Mouse (Mus musculus) neural tube, embryonic 15.5 days (tissue): Measurements from ENCODE around the gene Bex2. TPM values are rescaled to one million over a fixed set of nuclear protein-coding genes. Genes with fewer than 3 reads are reported as not detected.
"Not testable (repeated sequence)": the region's sequence is repeated elsewhere in the genome, so short reads cannot be mapped to it uniquely, and the experiment has no call there.

ENCODE experiments used
- ATAC-seq: fragments of 200-750 bp; cut with Nextera tagmentation; 2 replicates; pipeline ENCODE4 v1.8.0; 2017; ENCODE audit warnings: mild to moderate bottlenecking, moderate TSS enrichment, moderate library complexity; ENCODE audit not compliant: low FRiP score
- H3K27ac ChIP-seq: fragments of 300-500 bp; sonication (generic); replicated peaks from 2 replicates; pipeline ENCODE4 v1.5.1; 2015; ENCODE audit warnings: mild to moderate bottlenecking, inconsistent platforms
- H3K27me3 ChIP-seq: fragments of 300-500 bp; sonication (generic); replicated peaks from 2 replicates; pipeline ENCODE4 v1.6.1; 2015; ENCODE audit warnings: inconsistent platforms
- H3K36me3 ChIP-seq: fragments of 300-500 bp; sonication (generic); 2 replicates; pipeline ENCODE4 v1.6.1; 2015; ENCODE audit warnings: inconsistent platforms
- H3K4me1 ChIP-seq: fragments of 300-500 bp; sonication (generic); 2 replicates; pipeline ENCODE4 v1.6.1; 2015; ENCODE audit warnings: inconsistent platforms
- H3K4me2 ChIP-seq: fragments of 300-500 bp; sonication (generic); 2 replicates; pipeline ENCODE4 v1.6.1; 2015; ENCODE audit warnings: inconsistent platforms, mild to moderate bottlenecking, moderate library complexity
- H3K4me3 ChIP-seq: fragments of 300-500 bp; sonication (generic); replicated peaks from 2 replicates; pipeline ENCODE4 v1.5.1; 2015; ENCODE audit warnings: mild to moderate bottlenecking, inconsistent platforms
- H3K9ac ChIP-seq: fragments of 300-500 bp; sonication (generic); replicated peaks from 2 replicates; pipeline ENCODE4 v1.6.1; 2015; ENCODE audit warnings: mild to moderate bottlenecking, inconsistent platforms
- H3K9me3 ChIP-seq: fragments of 300-500 bp; sonication (generic); replicated peaks from 2 replicates; pipeline ENCODE4 v1.6.1; 2016; ENCODE audit warnings: inconsistent platforms
- WGBS: fragments of 180-500 bp; shearing (Covaris S2); methylation state at CpG from one replicate; pipeline ENCODE4 v1.1.7; 2015; ENCODE audit warnings: mixed read lengths; 5-methylcytosine and 5-hydroxymethylcytosine counted together
- polyA plus RNA-seq: library from polyadenylated mRNA; unstranded; fragments of >200 nt; fragmentation: Nextera tagmentation; extraction: Ambion mirVana; gene quantifications from 2 replicates; pipeline ENCODE4 v1.2.1, GENCODE M21; 2015

Gene Bex2
- polyA plus RNA-seq, 1 experiment from 2014 or later: 773 TPM

- 79% methylated on average over 2 of the region's 2 CpGs for WGBS
- H3K36me3 ChIP-seq: no peaks in the 10 kb centered on the region
- H3K4me1 ChIP-seq: no peaks in the 10 kb centered on the region
- no peak for ATAC-seq
- no peaks in the 10 kb centered on the region for H3K9me3 ChIP-seq
- no peak overlapping the region for H3K4me3 ChIP-seq
- peaks cover 2% of the 10 kb centered on the region; the same call in 1 of the 2 replicates for H3K27me3 ChIP-seq
- H3K27ac ChIP-seq: no peak overlapping the region
- H3K9ac ChIP-seq: no peak overlapping the region
- H3K4me2 ChIP-seq: no peak overlapping the region
These were observed 16.8 kb downstream of the Bex2 start for GRCm38 (mm10) chrX:136051219-136051618.

GRCm38 (mm10) chrX:136047528-136047927 lies 20.5 kb downstream of the Bex2 start:
- Histone ChIP-seq H3K9ac (no peak overlapping the region), H3K27ac (no peak overlapping the region), H3K9me3 (no peaks in the 10 kb centered on the region), H3K4me2 (no peak overlapping the region), H3K36me3 (no peaks in the 10 kb centered on the region), H3K4me3 (no peak overlapping the region), H3K27me3 (peaks cover 2% of the 10 kb centered on the region; the same call in 1 of the 2 replicates), H3K4me1 (no peaks in the 10 kb centered on the region)
- no peak for ATAC-seq
- WGBS: 23% methylated on average over 5 of the region's 5 CpGs

GRCm38 (mm10) chrX:136043726-136044125 lies 24.3 kb downstream of the Bex2 start:
- no peaks in the 10 kb centered on the region for H3K9me3 ChIP-seq
- H3K4me1 ChIP-seq: no peaks in the 10 kb centered on the region
- H3K9ac ChIP-seq: no peak overlapping the region
- WGBS: 96% methylated on average over 1 of the region's 1 CpGs
- no peak overlapping the region for H3K4me3 ChIP-seq
- H3K27me3 ChIP-seq: no peaks in the 10 kb centered on the region; the same call in 1 of the 2 replicates
- no peak for ATAC-seq
- H3K4me2 ChIP-seq: no peak overlapping the region
- H3K36me3 ChIP-seq: no peaks in the 10 kb centered on the region
- no peak overlapping the region for H3K27ac ChIP-seq

DNA sequence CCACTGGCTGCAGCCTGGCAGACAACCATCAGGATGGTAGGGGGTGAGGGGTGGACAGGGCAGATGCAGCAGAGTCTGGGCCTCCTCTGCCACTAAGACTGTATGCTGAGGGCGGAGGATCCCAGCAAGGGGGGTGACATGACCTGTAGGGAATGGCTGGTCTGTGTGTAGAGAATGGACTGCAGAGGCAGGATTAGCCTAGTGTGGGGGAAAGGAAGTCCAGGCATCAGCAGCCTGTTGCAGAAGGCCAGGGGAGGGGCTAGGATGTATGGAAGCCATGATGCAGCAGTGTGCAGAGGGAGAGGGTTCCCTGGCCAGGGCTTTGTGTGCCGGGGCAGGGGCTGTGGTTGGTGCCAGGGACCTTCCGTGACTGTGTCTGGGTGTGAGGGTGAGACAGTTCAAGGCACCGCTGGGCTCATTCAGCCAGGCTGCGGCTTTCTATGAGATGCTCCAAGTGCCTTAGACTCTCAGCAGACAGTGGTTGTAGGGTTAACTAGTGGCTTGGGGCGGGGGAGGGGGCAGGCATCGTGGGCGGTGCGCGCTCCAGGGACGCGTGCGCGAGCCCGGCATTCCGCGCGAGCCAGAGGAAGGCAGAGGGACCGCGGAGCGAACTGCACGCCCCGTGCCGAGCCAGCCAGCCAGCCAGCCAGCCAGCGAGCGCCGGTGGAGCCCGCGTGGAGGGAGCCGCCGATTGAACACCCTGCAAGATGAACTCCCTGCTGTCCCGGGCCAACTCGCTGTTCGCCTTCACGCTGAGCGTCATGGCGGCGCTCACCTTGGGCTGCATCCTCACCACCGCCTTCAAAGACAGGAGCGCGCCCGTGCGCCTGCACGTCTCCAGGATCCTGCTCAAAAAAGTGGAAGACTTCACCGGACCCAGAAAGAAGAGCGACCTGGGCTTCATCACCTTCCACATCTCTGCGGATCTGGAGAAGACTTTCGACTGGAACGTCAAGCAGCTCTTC lies 35.0 kb downstream of the Bex2 start, which contains the start of gene Arxes1:
Gene Arxes1 (plus strand): TSS at position 569 of the 965 bp plus-strand sequence.
- Histone ChIP-seq H3K4me2 (peak within 1 kb of the TSS; percentile 53), H3K4me3 (peak within 1 kb of the TSS; percentile 36), H3K27ac (0 out of 2 replicates have a peak within 1 kb of the TSS, but pooled peaks have one; percentile 23)
- ATAC-seq: peak; percentile 96
- H3K36me3 ChIP-seq, H3K9me3 ChIP-seq, H3K9ac ChIP-seq, H3K4me1 ChIP-seq, H3K27me3 ChIP-seq: not testable (repeated sequence)
- 10% methylated on average over 7 of the region's 49 CpGs for WGBS

GRCm38 (mm10) chrX:136030331-136030730 lies 37.7 kb downstream of the Bex2 start:
- Histone ChIP-seq H3K4me2 (no peak overlapping the region), H3K9me3 (no peaks in the 10 kb centered on the region), H3K27me3 (no peaks in the 10 kb centered on the region), H3K27ac (no peak overlapping the region), H3K4me3 (no peak overlapping the region), H3K9ac (no peak overlapping the region), H3K36me3 (no peaks in the 10 kb centered on the region), H3K4me1 (no peaks in the 10 kb centered on the region)
- no peak for ATAC-seq
- 47% methylated on average over 1 of the region's 1 CpGs for WGBS

Other genes starting within 250 kb of the Bex2 start
- 195 and 230 TPM in 2 replicates for gene Gprasp2, start 229.2 kb downstream of the Bex2 start, polyA plus RNA-seq
- gene Arxes2, start 74.4 kb downstream of the Bex2 start, polyA plus RNA-seq: 244 and 276 TPM in 2 replicates
- 137 and 163 TPM in 2 replicates for gene Arxes1, start 34.9 kb downstream of the Bex2 start, polyA plus RNA-seq
- gene Nxf3, start 17.0 kb upstream of the Bex2 start, polyA plus RNA-seq: not detected in 2 replicates
- gene Bex4, start 70.8 kb upstream of the Bex2 start, polyA plus RNA-seq: 127 and 144 TPM in 2 replicates
- gene Tceal8, start 104.1 kb upstream of the Bex2 start, polyA plus RNA-seq: 118 and 126 TPM in 2 replicates
- 37.1 and 41.2 TPM in 2 replicates for gene Tceal5, start 135.6 kb upstream of the Bex2 start, polyA plus RNA-seq
- 11.2 and 20.3 TPM in 2 replicates for gene Tceal7, start 146.5 kb upstream of the Bex2 start, polyA plus RNA-seq
- 267 and 283 TPM in 2 replicates for gene Bex1, start 147.3 kb upstream of the Bex2 start, polyA plus RNA-seq
- 252 and 274 TPM in 2 replicates for gene Tceal9, start 176.8 kb upstream of the Bex2 start, polyA plus RNA-seq
- gene Bex3, start 202.0 kb upstream of the Bex2 start, polyA plus RNA-seq: 733 and 798 TPM in 2 replicates